Mouse (Mus musculus): Measurements from ENCODE around the gene Vgll4.

DNA sequence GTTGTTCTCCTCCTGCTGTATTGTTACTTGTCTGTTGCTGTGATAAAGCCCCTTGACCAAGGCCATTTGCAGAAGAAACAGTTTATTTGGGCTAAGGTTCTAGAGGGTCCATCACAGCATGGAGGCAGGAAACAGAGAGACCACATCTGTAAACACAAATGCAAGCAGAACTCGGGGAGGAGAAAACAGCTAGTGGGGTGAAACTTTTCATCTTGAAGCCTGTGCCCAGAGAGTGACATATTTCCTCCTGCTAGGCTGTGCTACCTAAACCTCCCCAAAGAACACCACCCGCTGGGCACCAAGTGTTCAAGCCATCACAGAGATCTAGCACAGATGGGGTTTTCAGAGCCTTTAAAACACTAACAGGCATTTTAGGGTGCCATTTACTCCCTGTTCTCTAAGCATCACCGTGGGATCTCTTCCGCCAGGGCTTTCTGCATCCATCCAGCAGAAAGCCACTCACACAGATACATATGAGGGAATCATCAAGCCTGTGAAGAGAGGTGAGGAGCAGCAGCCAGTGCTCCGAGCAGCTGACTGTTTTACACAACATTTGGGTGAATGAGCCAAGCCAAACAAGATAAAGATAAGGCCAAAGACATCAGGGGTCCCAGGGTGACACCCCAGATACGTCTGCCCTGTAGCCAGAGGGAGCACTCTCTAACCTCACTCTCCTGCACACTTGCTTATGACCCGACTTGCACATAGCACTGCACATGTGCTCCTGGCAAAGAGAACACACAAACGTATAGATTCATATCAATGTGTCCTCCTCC lies 64.4 kb downstream of the Vgll4 start:
- TF ChIP-seq CTCF (IDR thresholded peaks at IDR 0.05; ENCODE audit: low read depth, low read length) (no peak), GATA1 (IDR thresholded peaks at IDR 0.05; ENCODE audit: borderline replicate concordance, low read length) (no peak), POLR2AphosphoS5 (IDR thresholded peaks at IDR 0.05; ENCODE audit: insufficient replicate concordance, low read depth, low read length) (no peak), TAL1 (conservative IDR thresholded peaks at IDR 0.05; ENCODE audit: low read depth, low read length) (no peak), GATA2 (IDR thresholded peaks at IDR 0.05; ENCODE audit: borderline replicate concordance, low read depth, low read length) (no peak)
